Mouse (Mus musculus) ovary, adult 18-20 months (tissue): ENCODE measurements around the gene Slc39a11.

Experiments
- DNase-seq: peaks from one replicate; pipeline ENCODE4 v3.0.0; 2022; ENCODE audit warnings: low spot score, mixed read lengths

Slc39a11 gene

GRCm38 (mm10) chr11:113507716-113508480 lies 142.0 kb downstream of the Slc39a11 start:
- no peak for DNase-seq

GRCm38 (mm10) chr11:113505551-113506160 lies 144.2 kb downstream of the Slc39a11 start:
- no peak for DNase-seq

GRCm38 (mm10) chr11:113504459-113505062 lies 145.3 kb downstream of the Slc39a11 start:
- DNase-seq: no peak

GRCm38 (mm10) chr11:113502968-113503367 lies 146.9 kb downstream of the Slc39a11 start:
- no peak for DNase-seq

- no peak for DNase-seq
These were observed 149.1 kb downstream of the Slc39a11 start for GRCm38 (mm10) chr11:113500631-113501305.

GRCm38 (mm10) chr11:113498889-113499288 lies 151.0 kb downstream of the Slc39a11 start:
- no peak for DNase-seq

GRCm38 (mm10) chr11:113494021-113494546 lies 155.8 kb downstream of the Slc39a11 start:
- DNase-seq: no peak

GRCm38 (mm10) chr11:113490530-113491520 lies 159.1 kb downstream of the Slc39a11 start:
- no peak for DNase-seq

- peak; percentile 14 for DNase-seq
These were observed 162.1 kb downstream of the Slc39a11 start for GRCm38 (mm10) chr11:113487603-113488335.

GRCm38 (mm10) chr11:113484037-113484436 lies 165.8 kb downstream of the Slc39a11 start:
- no peak for DNase-seq

GRCm38 (mm10) chr11:113477550-113477949 lies 172.3 kb downstream of the Slc39a11 start:
- no peak for DNase-seq

- DNase-seq: no peak
These were observed 173.2 kb downstream of the Slc39a11 start for GRCm38 (mm10) chr11:113476720-113477119.

GRCm38 (mm10) chr11:113475491-113475890 lies 174.4 kb downstream of the Slc39a11 start:
- no peak for DNase-seq

- DNase-seq: no peak
These were observed 175.8 kb downstream of the Slc39a11 start for GRCm38 (mm10) chr11:113473998-113474534.

- DNase-seq: no peak
These were observed 177.9 kb downstream of the Slc39a11 start for GRCm38 (mm10) chr11:113471936-113472335.

- no peak for DNase-seq
These were observed 179.7 kb downstream of the Slc39a11 start for GRCm38 (mm10) chr11:113469919-113470785.

GRCm38 (mm10) chr11:113468016-113468415 lies 181.9 kb downstream of the Slc39a11 start:
- no peak for DNase-seq

- DNase-seq: no peak
These were observed 182.5 kb downstream of the Slc39a11 start for GRCm38 (mm10) chr11:113467313-113467811.

GRCm38 (mm10) chr11:113460118-113460517 lies 189.8 kb downstream of the Slc39a11 start:
- DNase-seq: no peak
